Mouse (Mus musculus) stomach, postnatal 0 days (tissue): ENCODE data around the gene Ephb3. TPM values are rescaled to one million over a fixed set of nuclear protein-coding genes. Genes with fewer than 3 reads are reported as not detected.
A peak's percentile ranks its signal among the peaks of the same experiment; 100 is the strongest.

Source experiments
- ATAC-seq: fragments of 200-750 bp; cut with Nextera tagmentation; 2 replicates; pipeline ENCODE4 v1.8.0; 2017; ENCODE audit not compliant: low FRiP score, low TSS enrichment
- DNase-seq: peaks from one replicate; pipeline ENCODE4 v3.0.0-alpha.2; 2016; ENCODE audit warnings: low spot score
- H3K27ac ChIP-seq: fragments of 300-500 bp; sonication (generic); replicated peaks from 2 replicates; pipeline ENCODE4 v1.5.1; 2014; ENCODE audit warnings: mild to moderate bottlenecking, control low read depth
- H3K27me3 ChIP-seq: fragments of 300-500 bp; sonication (generic); 2 replicates; pipeline ENCODE4 v1.6.1; 2014; ENCODE audit warnings: low read length; ENCODE audit not compliant: control insufficient read depth, insufficient read depth
- H3K36me3 ChIP-seq: fragments of 300-500 bp; sonication (generic); 2 replicates; pipeline ENCODE4 v1.6.1; 2014; ENCODE audit warnings: low read length, mixed read lengths; ENCODE audit not compliant: control insufficient read depth, insufficient read depth
- H3K4me1 ChIP-seq: fragments of 300-500 bp; sonication (generic); replicated peaks from 2 replicates; pipeline ENCODE4 v1.6.1; 2014; ENCODE audit warnings: antibody characterized with exemption; ENCODE audit not compliant: control insufficient read depth, insufficient read depth
- H3K4me2 ChIP-seq: fragments of 300-500 bp; sonication (generic); replicated peaks from 2 replicates; pipeline ENCODE4 v1.6.1; 2014; ENCODE audit warnings: low read depth, mild to moderate bottlenecking, control low read depth, moderate library complexity
- H3K4me3 ChIP-seq: fragments of 300-500 bp; sonication (generic); 2 replicates; pipeline ENCODE4 v1.5.1; 2014; ENCODE audit warnings: low read depth, low read length, control low read depth
- H3K9ac ChIP-seq: fragments of 300-500 bp; sonication (generic); 2 replicates; pipeline ENCODE4 v1.6.1; 2014; ENCODE audit warnings: mild to moderate bottlenecking, low read length, control low read depth, mixed read lengths
- H3K9me3 ChIP-seq: fragments of 300-500 bp; sonication (generic); 2 replicates; pipeline ENCODE4 v1.6.1; 2016; ENCODE audit warnings: low read length; ENCODE audit not compliant: control insufficient read depth
- CTCF ChIP-seq: IDR thresholded peaks from 2 replicates; pipeline ENCODE4 v1.5.1; 2016; ENCODE audit warnings: antibody characterized with exemption, low read depth, mild to moderate bottlenecking, moderate library complexity
- EP300 ChIP-seq: optimal IDR thresholded peaks from 2 replicates; pipeline ENCODE3; 2016; ENCODE audit warnings: antibody characterized with exemption
- WGBS: fragments of 180-500 bp; shearing (Covaris S2); extraction: QIAGEN DNeasy Blood & Tissue Kit; methylation state at CpG from one replicate; pipeline ENCODE4 v1.1.7; 2014; 5-methylcytosine and 5-hydroxymethylcytosine counted together
- polyA plus RNA-seq: library from polyadenylated mRNA; unstranded; fragments of >200 nt; fragmentation: Nextera tagmentation; extraction: Ambion mirVana; gene quantifications from 2 replicates; pipeline ENCODE4 v1.2.1, GENCODE M21; 2015

The Ephb3 gene
- polyA plus RNA-seq, 1 experiment from 2014 or later, result 15.1 TPM

- TF ChIP-seq CTCF (no peak), EP300 (no peak)
- 12% methylated on average over 39 of the region's 39 CpGs for WGBS
- H3K9me3 ChIP-seq, result no peaks in the 10 kb centered on the region
- H3K27me3 ChIP-seq, result no peaks in the 10 kb centered on the region
- no peak overlapping the region for H3K27ac ChIP-seq
- peak overlapping the region; percentile 38 for H3K4me3 ChIP-seq
- H3K4me2 ChIP-seq, result peak overlapping the region; percentile 80
- DNase-seq (peak; percentile 68), ATAC-seq (no peak)
- peaks cover 7% of the 10 kb centered on the region; the same call in 1 of the 2 replicates for H3K4me1 ChIP-seq
- no peaks in the 10 kb centered on the region for H3K36me3 ChIP-seq
- peak overlapping the region; percentile 52 for H3K9ac ChIP-seq
These were observed 44.4 kb downstream of the Ephb3 start for GRCm38 (mm10) chr16:21248713-21249531.

GRCm38 (mm10) chr16:21252401-21252955 lies 47.9 kb downstream of the Ephb3 start:
- ATAC-seq, result no peak
- H3K4me1 ChIP-seq, result peaks cover 7% of the 10 kb centered on the region; the same call in 1 of the 2 replicates
- DNase-seq, result no peak
- no peak overlapping the region for H3K4me3 ChIP-seq
- H3K36me3 ChIP-seq, result no peaks in the 10 kb centered on the region
- no peak for TF ChIP-seq CTCF
- TF ChIP-seq EP300, result no peak
- WGBS, result 50% methylated on average over 11 of the region's 11 CpGs
- no peak overlapping the region for H3K4me2 ChIP-seq
- no peaks in the 10 kb centered on the region for H3K27me3 ChIP-seq
- no peak overlapping the region for H3K9ac ChIP-seq
- no peaks in the 10 kb centered on the region for H3K9me3 ChIP-seq
- no peak overlapping the region for H3K27ac ChIP-seq

DNA sequence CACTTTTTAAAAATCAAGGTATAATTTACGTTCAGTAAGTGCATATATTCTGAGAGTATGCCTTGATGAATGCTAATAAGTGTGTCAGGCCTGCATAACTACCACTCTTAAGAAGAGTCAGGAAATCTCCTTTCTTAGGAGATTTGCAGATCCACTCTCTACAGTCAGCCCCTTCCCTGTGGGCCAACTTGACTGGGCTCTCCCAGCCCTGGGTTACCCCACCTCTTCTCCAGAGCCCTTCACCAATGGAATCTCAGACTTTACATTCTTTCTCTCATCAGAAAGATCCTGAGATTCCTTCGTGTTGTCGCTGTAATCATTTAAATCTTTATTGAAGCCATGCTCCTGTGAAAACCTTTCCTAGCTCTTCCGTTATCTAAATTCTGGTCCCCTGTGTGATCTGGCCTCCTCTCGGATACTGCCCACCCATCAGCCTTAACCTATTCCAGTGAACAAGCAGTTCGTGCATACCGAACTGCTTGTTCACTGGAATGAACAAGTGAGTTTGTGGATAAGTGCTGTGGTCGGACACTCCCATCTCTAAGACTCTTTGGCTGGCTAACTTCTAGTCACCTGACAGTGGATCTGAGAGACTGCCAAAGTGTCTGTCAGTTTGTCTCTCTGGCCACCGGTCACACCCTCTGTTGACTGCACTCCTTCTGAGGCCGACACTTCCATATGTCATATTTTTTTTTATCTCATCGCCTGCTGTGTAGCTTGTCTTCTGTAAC lies 51.2 kb downstream of the Ephb3 start:
- no peaks in the 10 kb centered on the region for H3K27me3 ChIP-seq
- WGBS, result 60% methylated on average over 11 of the region's 11 CpGs
- H3K4me2 ChIP-seq, result no peak overlapping the region
- no peak for ATAC-seq
- H3K4me3 ChIP-seq, result no peak overlapping the region
- TF ChIP-seq CTCF (no peak), EP300 (no peak)
- no peak overlapping the region for H3K27ac ChIP-seq
- no peaks in the 10 kb centered on the region; the same call in 1 of the 2 replicates for H3K4me1 ChIP-seq
- H3K9ac ChIP-seq, result no peak overlapping the region
- no peak for DNase-seq
- no peaks in the 10 kb centered on the region for H3K9me3 ChIP-seq
- no peaks in the 10 kb centered on the region for H3K36me3 ChIP-seq

DNA sequence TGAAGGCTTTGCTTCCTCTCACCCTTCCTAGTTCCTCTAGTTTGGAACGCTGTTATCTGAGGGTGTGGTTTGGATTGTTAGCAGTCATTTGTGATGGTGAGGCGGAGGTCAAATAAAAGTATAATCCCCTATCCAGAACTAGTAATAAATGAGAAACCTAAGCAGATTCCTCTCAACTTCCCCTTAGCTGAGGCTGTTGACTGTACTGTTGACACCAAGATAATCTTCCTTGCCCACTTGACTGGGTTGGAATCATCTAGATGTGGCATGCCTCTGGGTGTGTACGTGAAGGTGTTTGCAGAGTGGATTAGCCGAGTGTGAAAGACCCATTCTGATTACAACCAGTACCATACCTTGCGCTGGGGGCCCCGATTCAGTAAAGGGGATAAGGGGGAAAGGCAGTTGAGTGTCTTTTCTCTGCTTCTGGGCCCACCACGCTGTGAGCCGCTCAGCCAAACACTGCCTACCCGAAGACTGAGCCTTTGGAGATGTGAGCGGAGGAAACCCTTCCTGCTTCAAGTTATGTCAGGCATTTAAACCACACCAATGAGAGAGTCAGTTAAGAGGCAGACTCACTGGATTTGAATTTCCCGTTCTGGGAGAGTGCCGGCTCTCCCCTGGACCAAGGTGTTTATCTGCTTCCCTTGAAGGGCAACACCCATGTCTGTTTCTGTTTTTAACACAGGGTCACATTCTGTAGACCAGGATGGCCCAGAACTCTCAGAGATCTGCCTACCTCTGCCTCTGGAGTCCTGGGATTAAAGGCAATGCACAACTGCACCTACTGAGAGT lies 52.2 kb downstream of the Ephb3 start:
- TF ChIP-seq EP300, result no peak
- TF ChIP-seq CTCF, result no peak
- no peak for ATAC-seq
- H3K4me1 ChIP-seq, result no peaks in the 10 kb centered on the region; the same call in 1 of the 2 replicates
- no peaks in the 10 kb centered on the region for H3K36me3 ChIP-seq
- no peak for DNase-seq
- H3K4me2 ChIP-seq, result no peak overlapping the region
- H3K9me3 ChIP-seq, result no peaks in the 10 kb centered on the region
- 65% methylated on average over 12 of the region's 12 CpGs for WGBS
- H3K4me3 ChIP-seq, result no peak overlapping the region
- no peak overlapping the region for H3K9ac ChIP-seq
- no peak overlapping the region for H3K27ac ChIP-seq
- no peaks in the 10 kb centered on the region for H3K27me3 ChIP-seq

- no peak for DNase-seq
- Histone ChIP-seq H3K4me1 (0 out of 2 replicates have a peak, but pooled peaks cover 2% of the 10 kb centered on the region), H3K9me3 (no peaks in the 10 kb centered on the region), H3K27me3 (no peaks in the 10 kb centered on the region), H3K36me3 (no peaks in the 10 kb centered on the region), H3K9ac (no peak overlapping the region), H3K4me3 (no peak overlapping the region), H3K4me2 (no peak overlapping the region), H3K27ac (no peak overlapping the region)
- ATAC-seq, result no peak
- TF ChIP-seq CTCF, result no peak
- TF ChIP-seq EP300, result no peak
- WGBS, result 80% methylated on average over 7 of the region's 7 CpGs
These were observed 60.9 kb downstream of the Ephb3 start for GRCm38 (mm10) chr16:21265417-21265816.
